Mouse (Mus musculus) limb, embryonic 11.5 days (tissue): ENCODE results near the gene Eif4e2. TPM values are rescaled to one million over a fixed set of nuclear protein-coding genes. Genes with fewer than 3 reads are reported as not detected.

ENCODE experiments used
- ATAC-seq: fragments of 200-750 bp; cut with Nextera tagmentation; 2 replicates; pipeline ENCODE4 v1.8.0; 2017; ENCODE audit warnings: low read depth; ENCODE audit not compliant: insufficient number of reproducible peaks, low FRiP score, low TSS enrichment
- DNase-seq: peaks from one replicate; pipeline ENCODE4 v3.0.0-alpha.2; 2015; ENCODE audit warnings: low spot score
- H3K27ac ChIP-seq: fragments of 300-500 bp; sonication (generic); replicated peaks from 2 replicates; pipeline ENCODE4 v1.5.1; 2014; ENCODE audit warnings: low read depth, mild to moderate bottlenecking, low read length
- H3K27me3 ChIP-seq: fragments of 300-500 bp; sonication (generic); 2 replicates; pipeline ENCODE4 v1.6.1; 2014; ENCODE audit warnings: mild to moderate bottlenecking, low read length, mixed read lengths; ENCODE audit not compliant: control insufficient read depth, insufficient read depth
- H3K36me3 ChIP-seq: fragments of 300-500 bp; sonication (generic); 2 replicates; pipeline ENCODE4 v1.6.1; 2014; ENCODE audit warnings: mild to moderate bottlenecking, low read length, moderate library complexity, mixed read lengths; ENCODE audit not compliant: control insufficient read depth, insufficient read depth
- H3K4me1 ChIP-seq: fragments of 300-500 bp; sonication (generic); 2 replicates; pipeline ENCODE4 v1.6.1; 2014; ENCODE audit warnings: low read length, mixed read lengths; ENCODE audit not compliant: control insufficient read depth, insufficient read depth
- H3K4me2 ChIP-seq: fragments of 300-500 bp; sonication (generic); 2 replicates; pipeline ENCODE4 v1.6.1; 2014; ENCODE audit warnings: low read depth, mild to moderate bottlenecking, moderate library complexity; ENCODE audit not compliant: severe bottlenecking
- H3K4me3 ChIP-seq: fragments of 300-500 bp; sonication (generic); 2 replicates; pipeline ENCODE4 v1.5.1; 2014; ENCODE audit warnings: low read depth, low read length
- H3K9ac ChIP-seq: fragments of 300-500 bp; sonication (generic); 2 replicates; pipeline ENCODE4 v1.6.1; 2014; ENCODE audit warnings: mild to moderate bottlenecking, low read length
- H3K9me3 ChIP-seq: fragments of 300-500 bp; sonication (generic); 2 replicates; pipeline ENCODE4 v1.6.1; 2016; ENCODE audit warnings: low read length; ENCODE audit not compliant: control insufficient read depth
- WGBS: fragments of 180-500 bp; shearing (Covaris S2); extraction: QIAGEN DNeasy Blood & Tissue Kit; methylation state at CpG from one replicate; pipeline ENCODE4 v1.1.7; 2014; 5-methylcytosine and 5-hydroxymethylcytosine counted together
- polyA plus RNA-seq: library from polyadenylated mRNA; unstranded; fragments of >200 nt; fragmentation: Nextera tagmentation; extraction: Ambion mirVana; gene quantifications from 2 replicates; pipeline ENCODE4 v1.2.1, GENCODE M21; 2014

Eif4e2 gene
- polyA plus RNA-seq, 1 experiment from 2014 or later: 140 TPM

DNA sequence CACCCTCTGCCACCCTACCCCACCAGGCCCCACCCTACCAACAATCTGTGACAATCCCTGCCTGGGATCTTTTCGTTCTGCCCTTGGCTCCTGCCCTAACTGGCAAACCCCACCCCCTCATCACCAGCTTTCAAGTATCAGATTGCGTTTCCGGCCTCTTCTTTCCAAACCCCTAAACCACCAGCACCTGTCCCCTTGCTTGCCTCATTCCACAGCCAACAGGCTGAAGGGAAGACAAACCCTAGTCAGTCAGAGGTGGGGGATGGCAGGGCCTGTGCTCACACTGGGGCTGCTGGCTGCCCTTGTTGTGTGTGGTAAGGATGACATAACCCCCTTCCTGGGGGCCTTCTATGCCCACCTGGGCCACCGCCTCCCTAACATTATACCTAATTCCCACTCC lies 23.3 kb upstream of the Eif4e2 start, which contains the start of gene Chrnd:
TSS of gene Chrnd (plus strand) at position 179 of the 400 bp plus-strand sequence.
- H3K36me3 ChIP-seq: no peaks in the 10 kb centered on the region
- WGBS: 28% methylated on average over 4 of the region's 4 CpGs
- H3K9ac ChIP-seq: no peak within 1 kb of the TSS; the same call in 1 of the 2 replicates

DNA sequence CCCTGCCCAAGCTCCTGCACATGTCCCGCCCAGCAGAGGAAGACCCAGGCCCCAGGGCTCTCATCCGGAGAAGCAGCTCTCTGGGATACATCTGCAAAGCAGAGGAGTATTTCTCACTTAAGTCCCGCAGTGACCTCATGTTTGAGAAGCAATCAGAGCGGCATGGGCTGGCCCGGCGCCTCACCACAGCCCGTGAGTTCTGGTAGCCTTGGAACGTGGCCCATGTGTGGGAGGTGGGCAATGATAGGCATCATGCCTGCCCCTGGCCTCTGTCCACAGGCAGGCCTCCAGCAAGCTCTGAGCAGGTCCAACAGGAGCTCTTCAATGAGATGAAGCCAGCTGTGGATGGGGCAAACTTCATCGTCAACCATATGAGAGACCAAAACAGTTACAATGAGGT lies 16.4 kb upstream of the Eif4e2 start:
- WGBS: 77% methylated on average over 9 of the region's 9 CpGs
- H3K27me3 ChIP-seq: no peaks in the 10 kb centered on the region
- H3K27ac ChIP-seq: no peak overlapping the region
- H3K4me2 ChIP-seq: no peak overlapping the region
- H3K36me3 ChIP-seq: no peaks in the 10 kb centered on the region
- H3K9ac ChIP-seq: no peak overlapping the region
- ATAC-seq: no peak
- H3K9me3 ChIP-seq: no peaks in the 10 kb centered on the region
- H3K4me1 ChIP-seq: no peaks in the 10 kb centered on the region
- DNase-seq: no peak
- H3K4me3 ChIP-seq: no peak overlapping the region

More for the DNA sequence above, 23.3 kb upstream of the Eif4e2 start, which contains the start of gene Chrnd:
- H3K9me3 ChIP-seq: no peaks in the 10 kb centered on the region
- DNase-seq (no peak), ATAC-seq (peak; percentile 15; the same call in 1 of the 2 replicates)
- H3K4me1 ChIP-seq: 0 out of 2 replicates have a peak, but pooled peaks cover 2% of the 10 kb centered on the region
- H3K27me3 ChIP-seq: peaks cover 12% of the 10 kb centered on the region
- no peak within 1 kb of the TSS for H3K4me3 ChIP-seq
- H3K27ac ChIP-seq: no peak within 1 kb of the TSS
- no peak within 1 kb of the TSS for H3K4me2 ChIP-seq

GRCm38 (mm10) chr1:87198119-87199065 lies 15.3 kb upstream of the Eif4e2 start:
- DNase-seq: no peak
- H3K27ac ChIP-seq: no peak overlapping the region

GRCm38 (mm10) chr1:87200811-87201210 lies 12.9 kb upstream of the Eif4e2 start:
- H3K27me3 ChIP-seq: no peaks in the 10 kb centered on the region
- WGBS: 57% methylated on average over 2 of the region's 2 CpGs
- ATAC-seq: no peak

More at GRCm38 (mm10) chr1:87198119-87199065, 15.3 kb upstream of the Eif4e2 start:
- no peak for ATAC-seq
- no peaks in the 10 kb centered on the region for H3K9me3 ChIP-seq
- H3K9ac ChIP-seq: no peak overlapping the region
- H3K27me3 ChIP-seq: no peaks in the 10 kb centered on the region
- 83% methylated on average over 12 of the region's 12 CpGs for WGBS
- no peak overlapping the region for H3K4me2 ChIP-seq
- no peak overlapping the region for H3K4me3 ChIP-seq
- H3K36me3 ChIP-seq: no peaks in the 10 kb centered on the region
- no peaks in the 10 kb centered on the region for H3K4me1 ChIP-seq

DNA sequence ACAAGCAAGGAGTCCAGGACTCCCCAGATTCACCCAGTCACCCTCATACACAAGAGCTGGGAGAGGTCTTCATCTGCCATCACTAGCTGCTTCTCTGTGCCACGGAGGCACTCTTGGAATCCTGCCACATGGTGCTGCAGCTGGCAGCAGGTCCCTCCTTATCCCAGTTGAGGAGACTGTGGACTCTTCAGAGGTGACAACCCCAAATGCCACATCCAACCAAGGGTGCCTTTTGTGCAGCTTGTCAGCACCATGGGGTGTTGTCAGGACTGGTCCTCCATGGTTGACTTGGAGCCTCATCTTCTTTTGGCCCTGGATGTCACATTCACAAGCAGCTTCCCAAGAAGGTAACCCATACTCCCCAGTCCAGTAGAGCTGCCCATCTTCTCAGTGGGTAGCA lies 11.9 kb upstream of the Eif4e2 start:
- Histone ChIP-seq H3K27ac (no peak overlapping the region), H3K4me1 (0 out of 2 replicates have a peak, but pooled peaks cover 4% of the 10 kb centered on the region), H3K4me3 (no peak overlapping the region), H3K27me3 (peaks cover 3% of the 10 kb centered on the region; the same call in 1 of the 2 replicates), H3K9me3 (no peaks in the 10 kb centered on the region), H3K9ac (no peak overlapping the region), H3K4me2 (no peak overlapping the region), H3K36me3 (no peaks in the 10 kb centered on the region)
- 48% methylated on average over 1 of the region's 1 CpGs for WGBS
- DNase-seq: no peak
- ATAC-seq: no peak

More at GRCm38 (mm10) chr1:87200811-87201210, 12.9 kb upstream of the Eif4e2 start:
- no peak overlapping the region for H3K4me3 ChIP-seq
- no peak overlapping the region for H3K9ac ChIP-seq
- H3K4me1 ChIP-seq: 0 out of 2 replicates have a peak, but pooled peaks cover 1% of the 10 kb centered on the region
- no peak for DNase-seq
- no peaks in the 10 kb centered on the region for H3K36me3 ChIP-seq
- no peak overlapping the region for H3K27ac ChIP-seq
- H3K9me3 ChIP-seq: no peaks in the 10 kb centered on the region
- no peak overlapping the region for H3K4me2 ChIP-seq

- peaks cover 3% of the 10 kb centered on the region; the same call in 1 of the 2 replicates for H3K27me3 ChIP-seq
- no peak overlapping the region for H3K4me2 ChIP-seq
- WGBS: 84% methylated on average over 5 of the region's 5 CpGs
- no peak overlapping the region for H3K27ac ChIP-seq
- 0 out of 2 replicates have a peak, but pooled peaks cover 4% of the 10 kb centered on the region for H3K4me1 ChIP-seq
- H3K36me3 ChIP-seq: no peaks in the 10 kb centered on the region
- no peak overlapping the region for H3K9ac ChIP-seq
- no peak for ATAC-seq
- no peaks in the 10 kb centered on the region for H3K9me3 ChIP-seq
- H3K4me3 ChIP-seq: no peak overlapping the region
- DNase-seq: no peak
These were observed 9.9 kb upstream of the Eif4e2 start for GRCm38 (mm10) chr1:87203779-87204178.

GRCm38 (mm10) chr1:87204465-87204864 lies 9.2 kb upstream of the Eif4e2 start, which contains the start of gene Chrng:
Chrng (plus strand) TSS chr1:87204657.
- Histone ChIP-seq H3K27me3 (peaks cover 3% of the 10 kb centered on the region; the same call in 1 of the 2 replicates), H3K4me1 (0 out of 2 replicates have a peak, but pooled peaks cover 4% of the 10 kb centered on the region), H3K4me2 (no peak within 1 kb of the TSS), H3K4me3 (no peak within 1 kb of the TSS), H3K36me3 (no peaks in the 10 kb centered on the region), H3K9ac (no peak within 1 kb of the TSS), H3K9me3 (no peaks in the 10 kb centered on the region), H3K27ac (no peak within 1 kb of the TSS)
- ATAC-seq (no peak), DNase-seq (no peak)
- 85% methylated on average over 7 of the region's 7 CpGs for WGBS

- H3K4me2 ChIP-seq: no peak overlapping the region
These were observed 8.7 kb upstream of the Eif4e2 start for GRCm38 (mm10) chr1:87205038-87205437.

More at GRCm38 (mm10) chr1:87205038-87205437, 8.7 kb upstream of the Eif4e2 start:
- no peak overlapping the region for H3K9ac ChIP-seq
- 0 out of 2 replicates have a peak, but pooled peaks cover 4% of the 10 kb centered on the region for H3K4me1 ChIP-seq
- ATAC-seq (no peak), DNase-seq (no peak)
- H3K4me3 ChIP-seq: no peak overlapping the region
- H3K27me3 ChIP-seq: peaks cover 3% of the 10 kb centered on the region; the same call in 1 of the 2 replicates
- H3K27ac ChIP-seq: no peak overlapping the region
- 53% methylated on average over 6 of the region's 6 CpGs for WGBS
- no peaks in the 10 kb centered on the region for H3K9me3 ChIP-seq
- no peaks in the 10 kb centered on the region for H3K36me3 ChIP-seq
